Mouse (Mus musculus): ENCODE measurements at regions not wholly inside any gene's neighbourhood (a gene's known extent, or its start where the extent isn't known, plus 50 kb on each side); places are given as distances from the start of the nearest gene placed in this dataset.

DNA sequence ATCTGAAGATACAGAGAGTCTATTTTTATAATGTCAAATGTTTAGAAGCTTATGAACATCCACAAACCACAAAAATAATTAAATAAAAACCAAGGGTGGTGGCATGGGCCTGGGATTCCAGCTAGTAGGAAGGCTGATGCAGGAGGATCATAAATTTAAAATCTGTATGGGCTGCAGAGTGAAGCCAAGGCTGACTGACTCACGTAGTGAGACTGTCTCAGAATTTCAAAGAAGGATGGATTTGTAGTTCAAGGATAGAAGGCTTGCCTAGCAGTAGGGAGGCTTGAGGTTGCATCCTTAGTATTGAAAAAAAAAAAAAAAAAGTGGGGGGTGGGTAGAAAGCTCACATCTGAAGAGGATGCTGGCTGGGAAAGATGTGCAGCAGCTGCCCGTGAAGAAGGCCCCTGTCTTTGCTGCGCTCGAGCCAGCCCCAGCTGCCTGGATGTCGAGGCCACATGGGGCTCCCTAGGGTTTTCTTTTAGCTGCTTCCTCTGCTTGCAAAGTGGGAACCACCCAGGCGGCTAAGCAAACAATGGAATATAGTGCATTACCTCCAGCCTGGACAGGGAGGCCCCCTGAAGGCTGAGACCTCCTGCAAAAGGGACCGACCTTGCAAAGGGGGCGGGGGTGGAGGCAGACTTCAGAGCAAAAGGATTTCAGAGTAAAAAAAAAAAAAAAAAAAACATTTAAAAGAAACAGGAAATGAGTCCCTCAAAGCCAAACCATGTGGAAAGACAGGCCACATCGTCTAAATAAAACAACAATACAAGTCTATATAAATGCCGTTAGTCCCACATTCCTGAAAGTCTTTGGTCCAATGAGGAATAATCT, 101.3 kb downstream of the Tmco5 start:
- no peak for DNase-seq (ENCODE audit: low read depth, low spot score)

- DNase-seq (ENCODE audit: low read depth, low spot score): no peak
Observed at GRCm38 (mm10) chr2:116980692-116981091, 102.2 kb downstream of the Tmco5 start.

- no peak for DNase-seq (ENCODE audit: low read depth, low spot score)
Observed at GRCm38 (mm10) chr2:116983351-116983750, 104.9 kb downstream of the Tmco5 start.

- no peak for DNase-seq (ENCODE audit: low read depth, low spot score)
Observed at GRCm38 (mm10) chr2:116983821-116984351, 105.4 kb downstream of the Tmco5 start.

GRCm38 (mm10) chr2:116984597-116984996, 106.1 kb downstream of the Tmco5 start:
- no peak for DNase-seq (ENCODE audit: low read depth, low spot score)

- DNase-seq (ENCODE audit: low read depth, low spot score): no peak
Observed at GRCm38 (mm10) chr2:116985549-116985948, 107.1 kb downstream of the Tmco5 start.

- DNase-seq (ENCODE audit: low read depth, low spot score): no peak
Observed at GRCm38 (mm10) chr2:116988953-116989674, 110.6 kb downstream of the Tmco5 start.

DNA sequence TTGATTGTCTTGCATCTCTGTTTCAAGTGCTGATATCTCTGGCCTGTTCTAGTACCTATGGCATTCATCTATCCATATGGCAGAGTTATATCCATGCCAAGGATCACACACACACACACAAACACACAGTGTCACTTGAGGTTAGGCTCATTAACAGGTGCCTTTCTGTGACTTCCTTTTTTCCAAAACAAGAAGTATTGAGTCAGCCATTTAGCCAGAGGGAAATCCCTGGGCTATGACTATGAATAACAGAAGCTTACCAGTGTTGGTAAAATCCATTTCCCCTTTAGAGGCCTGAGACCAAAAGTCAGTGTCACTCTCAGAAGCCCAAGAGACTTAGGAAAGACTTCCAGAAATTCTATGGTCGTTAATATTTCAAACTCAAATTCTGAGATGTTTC, 111.6 kb downstream of the Tmco5 start:
- no peak for DNase-seq (ENCODE audit: low read depth, low spot score)

DNA sequence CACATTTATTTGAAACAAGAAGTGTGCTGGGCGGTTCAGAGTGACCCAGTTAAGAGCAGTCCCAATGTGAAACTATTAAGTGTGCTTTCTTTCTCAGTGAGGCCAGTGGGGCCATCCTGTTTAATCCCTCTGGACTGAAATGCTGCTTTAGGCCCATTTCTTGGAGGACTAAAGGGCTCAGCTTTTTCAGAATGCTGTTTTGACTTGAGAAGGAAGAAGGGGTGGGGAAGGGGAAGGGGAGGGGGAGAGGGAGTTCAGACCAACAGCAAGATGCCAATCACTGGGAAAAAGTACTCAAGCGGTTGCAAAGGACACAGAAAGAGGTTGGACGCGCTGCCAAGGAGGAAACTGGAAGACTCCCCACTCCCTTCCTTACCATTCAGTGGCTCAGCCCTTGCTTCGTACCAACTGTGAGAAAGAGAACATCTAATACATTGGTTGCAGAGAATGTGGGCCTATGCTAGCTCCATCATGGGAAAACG, 113.1 kb downstream of the Tmco5 start:
- DNase-seq (ENCODE audit: low read depth, low spot score): no peak

- no peak for DNase-seq (ENCODE audit: low read depth, low spot score)
Observed at GRCm38 (mm10) chr2:116993724-116994123, 115.2 kb downstream of the Tmco5 start.

DNA sequence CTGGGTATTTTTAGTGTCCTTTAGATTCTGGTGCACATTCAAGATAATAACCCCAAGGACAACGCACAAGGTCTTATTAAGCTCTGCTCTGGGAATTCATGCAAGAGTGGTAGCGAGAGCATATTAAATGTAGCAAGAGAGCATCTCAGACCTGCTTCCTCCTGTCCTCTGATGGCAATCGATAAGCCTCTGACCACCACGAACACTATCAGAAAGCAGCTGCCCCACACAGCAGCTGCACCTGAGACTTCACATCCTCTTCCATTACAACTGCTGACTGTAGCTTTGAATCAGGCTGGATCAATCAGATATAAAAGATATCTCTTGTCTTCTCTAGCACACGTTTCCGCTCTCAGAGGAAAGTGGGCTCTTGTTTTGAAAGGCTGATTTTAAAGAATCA, 117.8 kb downstream of the Tmco5 start:
- no peak for DNase-seq (ENCODE audit: low read depth, low spot score)

DNA sequence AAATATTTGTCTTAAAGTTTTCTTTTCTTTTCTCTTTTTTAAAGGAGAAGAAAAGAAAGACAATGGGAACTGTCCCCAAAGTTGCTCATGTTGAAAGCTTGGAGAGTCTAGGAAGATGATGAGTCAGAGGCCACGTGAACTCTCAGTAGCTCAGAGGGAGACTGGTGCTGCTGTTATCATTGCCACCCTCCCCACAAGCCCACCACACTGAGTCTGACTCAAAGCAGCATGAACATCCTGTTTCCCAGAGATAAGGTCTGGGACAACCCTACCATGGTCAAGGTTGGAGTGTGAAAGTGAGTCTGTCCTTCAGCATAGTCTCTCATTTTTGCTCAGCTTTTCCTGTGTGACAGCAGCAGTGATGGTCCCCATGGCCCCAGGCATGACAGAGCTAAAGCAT, 120.3 kb downstream of the Tmco5 start:
- DNase-seq (ENCODE audit: low read depth, low spot score): no peak

DNA sequence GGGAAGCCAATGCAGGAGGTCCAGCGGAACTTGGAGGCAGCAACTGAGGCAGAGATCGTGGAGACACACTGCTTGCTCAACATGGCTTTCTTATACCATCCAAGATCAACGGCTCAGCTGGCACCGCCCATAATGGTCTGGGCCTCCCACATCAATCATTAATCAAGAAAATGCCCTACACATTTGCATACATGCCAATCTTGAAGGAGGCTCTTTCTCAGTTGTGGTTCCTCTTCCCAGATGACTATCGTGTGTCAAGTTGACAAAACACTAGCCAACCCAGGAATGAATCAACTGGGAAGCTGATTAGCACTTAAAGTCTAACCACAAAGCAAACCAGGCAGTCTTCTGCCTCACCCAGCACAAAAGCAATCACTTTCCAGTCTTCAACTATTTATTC, 121.1 kb downstream of the Tmco5 start:
- no peak for DNase-seq (ENCODE audit: low read depth, low spot score)

DNA sequence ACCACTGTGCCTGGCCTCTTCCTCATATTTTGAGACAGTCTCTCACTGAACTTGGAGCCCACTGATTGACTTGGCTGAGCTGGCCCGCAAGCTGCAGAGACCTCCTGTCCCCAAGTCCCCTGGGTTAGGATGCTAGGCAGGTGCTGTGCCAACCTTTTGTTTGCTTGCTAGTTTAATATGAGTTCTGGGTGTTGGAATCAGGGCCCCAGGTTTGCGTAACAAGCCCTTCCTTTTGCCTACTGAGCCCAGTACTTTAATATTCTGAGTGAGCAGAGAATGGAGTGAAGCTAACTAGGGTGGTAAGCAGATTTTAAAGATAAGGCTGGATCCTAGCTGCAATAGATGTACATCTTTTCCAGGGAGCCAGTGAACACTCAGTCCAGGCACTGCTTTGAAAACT, 117.2 kb upstream of the Spred1 start:
- DNase-seq (ENCODE audit: low read depth, low spot score): no peak

- no peak for DNase-seq (ENCODE audit: low read depth, low spot score)
Observed at GRCm38 (mm10) chr2:117006846-117007245, 114.3 kb upstream of the Spred1 start.

DNA sequence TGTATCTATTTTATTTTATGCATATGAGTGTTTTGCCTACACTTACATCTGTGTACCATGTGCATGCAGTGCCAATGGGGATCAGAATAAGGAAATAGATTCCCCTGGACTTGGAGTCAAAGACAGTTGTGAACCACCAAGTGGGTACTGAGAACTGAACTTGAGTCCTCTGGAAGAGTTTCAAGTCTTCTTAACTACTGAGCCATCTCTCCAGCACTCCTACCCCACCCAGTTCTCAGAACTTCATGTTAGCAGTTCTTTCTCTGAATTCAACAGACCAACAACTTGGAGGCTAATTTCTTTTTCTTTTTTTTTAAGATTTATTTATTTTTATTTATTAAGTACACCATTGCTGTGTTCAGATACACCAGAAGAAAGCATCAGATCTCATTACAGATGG, 112.3 kb upstream of the Spred1 start:
- DNase-seq (ENCODE audit: low read depth, low spot score): no peak

GRCm38 (mm10) chr2:117010001-117010400, 111.2 kb upstream of the Spred1 start:
- DNase-seq (ENCODE audit: low read depth, low spot score): peak; percentile 62

GRCm38 (mm10) chr2:117010942-117011341, 110.2 kb upstream of the Spred1 start:
- DNase-seq (ENCODE audit: low read depth, low spot score): no peak

DNA sequence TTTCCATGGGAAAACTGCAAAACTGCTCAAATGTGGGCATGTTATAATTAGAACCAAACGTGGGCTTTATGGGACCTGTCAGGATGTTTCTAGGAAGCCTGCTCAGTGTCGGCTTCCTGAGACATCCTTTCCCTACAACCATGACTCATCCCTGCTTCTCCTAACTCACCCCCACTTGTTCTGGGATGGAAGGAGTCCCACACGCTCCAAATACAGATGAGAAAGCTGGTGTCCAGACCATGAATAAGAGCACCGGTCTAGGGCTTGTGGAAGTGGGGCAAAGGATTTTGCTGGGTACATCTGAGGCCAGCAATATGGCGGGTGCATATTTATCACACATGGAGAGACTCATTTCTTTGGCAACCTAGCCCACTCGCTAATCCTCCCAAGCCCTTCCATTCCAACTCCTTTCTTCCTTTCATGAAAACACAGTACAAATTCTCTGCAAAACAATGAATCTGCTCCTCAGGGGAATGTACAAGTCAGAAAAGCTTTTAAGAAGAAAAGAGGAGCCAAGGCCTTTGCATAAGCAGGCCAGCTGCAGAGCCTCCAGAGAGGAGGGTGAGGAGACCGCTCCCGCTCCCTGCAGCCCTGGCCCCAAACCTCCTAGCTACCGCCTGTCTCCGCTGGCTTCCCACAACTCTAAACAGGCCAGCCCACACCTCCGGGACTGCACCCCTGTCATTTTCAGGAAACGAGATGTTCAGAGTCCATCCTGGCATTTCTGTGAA, 103.1 kb upstream of the Spred1 start:
- DNase-seq (ENCODE audit: low read depth, low spot score): peak; percentile 94

DNA sequence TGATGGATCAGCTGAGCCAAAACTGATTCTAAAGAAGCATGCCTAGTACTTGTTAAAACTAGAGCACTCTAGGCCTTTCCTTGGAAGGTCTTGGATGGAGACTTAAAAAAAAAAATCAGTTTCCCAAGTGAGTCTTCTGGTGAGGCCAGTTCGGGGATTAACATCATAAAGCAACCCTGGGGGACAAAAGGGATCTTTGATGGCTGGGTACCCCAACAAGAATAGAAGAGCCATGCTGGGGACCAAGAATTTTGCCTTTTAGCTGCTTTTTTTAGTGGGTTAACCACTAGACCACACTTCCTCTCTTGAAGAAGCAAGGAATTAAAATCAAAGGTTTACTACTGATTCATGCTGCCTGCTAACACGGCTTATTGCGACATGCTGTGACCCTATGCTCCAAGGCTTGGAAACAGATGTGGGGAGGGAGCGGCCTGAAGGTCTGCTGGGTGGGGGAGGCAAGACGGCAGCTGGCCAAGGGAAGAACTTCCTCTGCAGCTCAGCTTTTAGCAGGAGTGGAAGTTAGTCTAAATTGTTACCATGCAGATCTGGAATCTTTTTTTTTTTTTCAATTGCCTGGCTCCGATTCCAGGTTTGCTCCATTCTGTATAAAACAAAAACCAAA, 102.1 kb upstream of the Spred1 start:
- no peak for DNase-seq (ENCODE audit: low read depth, low spot score)

GRCm38 (mm10) chr2:117019552-117019951, 101.6 kb upstream of the Spred1 start:
- no peak for DNase-seq (ENCODE audit: low read depth, low spot score)

DNA sequence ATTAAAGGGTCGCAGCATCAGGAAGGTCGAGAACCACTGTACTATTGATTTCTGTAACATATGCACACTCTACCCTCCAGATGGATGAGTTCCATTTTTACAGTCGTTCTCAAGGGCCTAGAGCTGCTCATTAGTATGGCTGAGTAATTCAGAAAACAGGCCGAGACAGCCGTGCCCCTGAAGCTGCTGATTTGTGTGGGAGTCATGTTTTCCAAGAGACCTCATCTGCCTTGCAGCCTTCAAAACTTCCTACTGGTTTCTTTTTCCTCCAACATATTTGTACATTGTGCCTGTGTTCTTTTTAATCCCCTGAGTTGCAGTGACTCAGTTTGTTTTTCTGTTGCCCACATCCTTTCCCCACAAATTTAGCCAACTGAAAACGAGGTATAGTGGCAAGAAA, 99.4 kb upstream of the Spred1 start:
- DNase-seq (ENCODE audit: low read depth, low spot score): peak; percentile 62
